Mouse (Mus musculus) R1 (cell line): ENCODE measurements around the gene Zc3h10.

Source experiments
- DNase-seq: peaks from one replicate; pipeline ENCODE4 v3.0.0-alpha.2; 2018; ENCODE audit warnings: low read depth, low spot score

The Zc3h10 gene

DNA sequence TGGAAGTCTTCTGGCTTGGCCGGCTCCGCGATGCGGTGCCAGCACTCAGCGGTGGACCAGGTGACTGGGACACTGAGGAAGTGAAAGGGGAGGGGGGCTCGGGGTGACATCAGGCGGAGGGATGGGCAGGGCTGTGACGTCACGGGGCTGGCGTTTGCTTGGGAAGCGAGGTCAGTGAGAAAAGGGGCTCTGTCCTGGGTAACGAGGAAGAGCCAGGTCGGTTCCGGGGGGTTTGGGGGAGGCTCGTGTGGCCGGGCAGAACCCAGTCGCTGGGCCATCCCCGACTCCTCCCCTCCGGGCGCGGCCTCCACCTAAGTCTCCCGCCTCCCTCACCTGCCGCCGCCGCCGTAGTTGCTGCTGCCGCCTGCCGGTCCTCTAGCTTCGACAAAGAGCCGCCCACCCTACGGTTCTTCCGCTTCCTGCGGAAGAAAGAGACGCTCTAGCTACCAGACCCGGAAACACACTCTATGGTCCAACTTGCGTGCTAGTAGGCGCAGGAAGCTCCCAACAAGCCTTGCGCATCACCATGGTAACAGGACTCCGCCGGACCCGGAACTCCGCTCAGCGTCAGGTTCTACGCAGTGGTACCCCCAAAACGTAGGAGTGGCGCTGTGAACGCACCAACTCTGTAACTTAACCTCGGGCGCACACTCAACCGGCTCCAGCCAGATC, at the start of gene Zc3h10:
Gene Zc3h10 (minus strand): TSS at position 414 of the 672 bp plus-strand sequence.
- peak; percentile 99 for DNase-seq

DNA sequence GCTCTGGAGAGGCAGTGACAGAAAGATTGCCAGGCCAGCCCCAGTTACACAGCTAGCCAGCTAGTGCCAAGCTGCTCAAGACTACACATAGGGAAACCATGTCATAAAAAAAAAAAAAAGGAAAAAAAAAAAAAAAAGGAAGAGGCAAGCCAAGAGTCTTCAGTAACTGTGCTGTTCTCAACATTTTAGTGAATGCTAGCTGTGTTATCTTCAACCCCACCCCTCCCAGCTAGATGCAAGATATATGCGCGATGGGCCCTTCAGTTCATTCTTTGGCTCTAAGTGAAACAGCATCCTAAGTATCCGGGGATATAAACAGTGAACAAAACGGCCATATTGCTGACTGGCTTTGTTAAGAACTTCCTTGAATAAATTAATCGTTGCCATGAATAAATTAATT, 45.2 kb upstream of the Zc3h10 start:
- no peak for DNase-seq

DNA sequence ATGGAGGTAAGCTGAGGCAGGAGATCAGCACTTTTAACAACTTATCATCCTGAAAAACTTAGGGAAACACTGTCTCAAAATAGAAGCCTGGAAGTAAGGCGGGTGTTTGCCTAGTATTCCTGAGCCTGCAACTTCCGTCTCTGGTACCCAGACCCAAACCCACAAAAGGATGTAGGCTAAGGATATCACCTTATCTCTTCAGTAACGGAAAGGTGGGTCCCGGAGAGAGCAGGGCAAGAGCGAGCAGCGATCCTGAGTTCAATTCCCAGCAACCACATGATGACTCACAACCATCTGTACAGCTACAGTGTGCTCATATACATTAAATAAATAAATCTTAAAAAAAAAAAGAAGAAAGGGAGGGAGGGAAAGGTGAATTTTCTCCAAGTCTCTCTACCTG, 43.9 kb upstream of the Zc3h10 start:
- DNase-seq: no peak

DNA sequence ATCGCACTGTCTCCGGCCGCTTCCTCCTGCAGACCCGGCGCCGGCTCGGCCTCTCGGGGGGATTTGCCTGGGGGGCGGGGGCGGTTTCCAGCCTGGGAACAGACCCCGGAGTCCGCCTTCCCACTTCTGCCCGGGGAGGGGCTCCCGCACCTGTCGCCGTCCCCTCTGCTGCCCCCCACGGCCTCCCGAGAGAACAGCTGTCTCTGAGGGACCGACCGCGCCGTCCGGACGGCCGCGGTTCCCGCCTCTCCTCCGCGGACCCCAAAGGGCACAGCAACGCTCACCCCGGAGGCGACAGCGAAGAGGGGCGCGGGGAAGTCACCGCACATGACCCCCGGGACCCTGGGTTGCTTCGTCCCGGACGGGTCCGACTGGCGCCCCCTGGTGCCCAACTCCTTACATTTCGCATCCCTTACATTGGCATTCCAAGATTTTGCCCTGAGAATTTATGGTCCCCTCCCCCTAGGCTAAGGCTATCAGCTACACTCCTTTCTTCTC, 42.7 kb upstream of the Zc3h10 start:
- DNase-seq: peak; percentile 90

DNA sequence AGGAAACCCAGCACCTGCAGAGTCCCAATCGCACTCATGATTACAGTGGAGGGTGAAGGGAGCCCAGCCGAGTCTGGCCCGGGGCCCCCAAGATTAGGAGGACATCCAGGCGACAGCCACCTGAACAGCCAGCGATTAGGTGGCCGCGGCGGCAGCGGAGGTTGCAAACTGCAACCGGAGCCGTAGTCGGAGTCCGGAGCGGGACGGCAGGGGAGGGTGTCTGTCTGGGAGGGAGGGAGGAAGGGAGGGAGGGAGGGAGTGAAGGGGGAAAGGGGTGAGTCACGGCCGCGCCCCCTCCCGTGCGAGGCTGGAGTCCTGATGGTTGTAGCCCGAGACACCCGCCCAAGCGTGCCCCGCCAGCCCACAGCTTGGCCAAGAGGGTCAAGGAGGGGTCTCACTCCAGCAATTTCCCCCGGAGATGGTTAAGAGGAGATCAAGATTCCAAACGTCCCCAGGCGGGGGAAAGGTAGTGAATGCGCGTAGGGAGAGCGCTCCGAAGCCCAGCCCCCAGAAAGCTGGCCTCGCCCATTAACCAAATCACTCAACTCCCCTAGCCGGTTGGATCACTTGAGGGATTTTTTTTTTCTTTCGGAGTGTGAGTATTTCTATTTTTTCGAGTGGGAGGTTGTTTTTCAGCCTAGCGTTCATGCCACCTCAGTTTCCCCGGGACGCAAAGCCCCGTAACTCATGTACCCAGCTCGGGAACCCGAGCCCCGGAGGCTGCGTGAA, 42.1 kb upstream of the Zc3h10 start, which contains the start of gene Erbb3:
Gene Erbb3 (minus strand): TSS at position 189 of the 729 bp plus-strand sequence.
- DNase-seq: peak; percentile 93

DNA sequence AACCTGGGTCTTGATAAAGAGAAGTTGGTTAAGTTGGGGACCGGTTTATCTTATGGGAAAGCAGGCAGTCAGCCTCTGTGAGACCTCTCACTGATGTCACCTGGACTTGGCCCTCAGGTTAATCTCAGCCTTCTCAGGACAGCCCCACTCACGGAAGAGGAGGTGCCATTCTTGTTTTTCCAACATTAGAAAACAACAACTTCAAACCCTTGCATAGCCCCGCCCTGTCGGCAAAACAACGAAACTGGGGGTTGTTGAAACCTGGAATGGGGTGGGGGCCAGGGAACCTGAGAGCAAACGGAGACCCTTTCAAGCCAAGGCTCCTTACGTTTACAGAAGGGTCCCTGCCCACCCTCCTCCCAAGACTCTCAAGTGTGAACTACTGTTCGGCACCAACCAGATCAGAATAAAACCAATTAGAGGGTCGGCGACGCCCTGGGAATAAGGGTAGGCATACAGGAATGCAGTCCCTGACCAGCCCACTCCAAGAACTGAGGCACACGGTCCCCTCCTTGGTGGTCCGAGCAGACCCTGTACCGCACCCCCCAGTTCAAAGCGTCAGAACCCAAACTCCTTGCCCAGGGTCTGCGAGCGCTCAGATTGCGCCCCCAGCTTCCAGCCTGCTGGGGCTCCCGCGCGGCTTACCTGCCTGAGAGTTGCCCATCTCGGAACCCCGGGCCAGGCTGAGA, 41.3 kb upstream of the Zc3h10 start:
- DNase-seq: peak; percentile 35

DNA sequence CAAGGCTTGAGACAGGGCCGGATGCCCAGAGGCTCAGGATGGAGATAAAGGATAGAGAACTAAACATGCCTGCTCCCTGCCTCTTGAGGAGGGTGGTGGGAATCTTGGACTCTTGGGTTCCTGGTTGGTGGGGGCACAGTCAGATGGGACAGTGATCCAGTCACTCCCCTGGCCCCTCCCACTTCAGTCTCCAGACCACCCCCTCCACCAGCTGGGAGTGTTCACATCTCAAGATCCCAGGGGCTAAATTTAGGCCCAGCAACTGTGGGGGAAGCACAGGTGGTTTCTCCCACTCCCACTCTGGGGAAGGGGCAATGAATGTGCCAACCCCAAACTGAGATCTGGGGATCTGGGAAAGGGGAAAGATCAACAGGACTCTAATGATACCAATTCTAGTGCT, 40.6 kb upstream of the Zc3h10 start:
- no peak for DNase-seq

DNA sequence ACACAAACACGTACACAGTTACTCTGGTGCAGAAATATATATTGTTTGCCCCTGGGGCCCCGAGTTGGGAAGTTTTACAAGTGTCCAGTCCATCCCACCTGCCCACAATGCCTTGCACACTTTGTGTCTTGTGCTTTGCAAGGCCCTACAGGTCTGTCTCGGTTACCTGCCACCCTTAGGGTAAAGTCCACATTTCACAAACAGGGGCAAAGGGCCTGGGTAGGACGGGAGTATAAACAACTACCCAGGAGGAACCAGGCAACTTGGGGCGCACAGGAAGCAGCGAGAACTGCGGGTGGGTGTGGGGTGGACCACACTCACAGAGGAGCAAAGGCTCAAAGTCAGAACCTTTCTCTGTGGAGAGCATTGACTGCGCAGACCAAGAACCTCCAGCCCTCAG, 40.1 kb upstream of the Zc3h10 start:
- no peak for DNase-seq

DNA sequence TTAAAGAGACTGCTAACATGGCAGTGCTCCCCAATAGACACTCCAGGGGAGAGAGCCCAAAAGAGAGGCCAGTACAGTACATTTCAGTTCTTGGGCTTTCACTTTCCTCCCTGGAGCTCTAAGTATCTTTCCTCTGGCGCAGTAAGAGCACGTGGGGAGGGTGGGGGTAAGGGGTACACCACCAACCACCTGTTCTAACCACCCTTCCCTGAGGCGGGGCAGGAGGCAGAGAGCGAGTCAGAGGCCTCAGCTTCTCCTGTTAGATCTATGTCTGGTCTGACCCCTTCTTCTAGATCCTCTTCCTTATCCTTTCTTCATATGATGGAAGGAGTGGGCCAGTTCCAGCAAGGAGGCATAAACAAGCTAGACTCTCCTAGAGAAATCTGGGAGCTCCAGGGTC, 39.5 kb upstream of the Zc3h10 start:
- no peak for DNase-seq

DNA sequence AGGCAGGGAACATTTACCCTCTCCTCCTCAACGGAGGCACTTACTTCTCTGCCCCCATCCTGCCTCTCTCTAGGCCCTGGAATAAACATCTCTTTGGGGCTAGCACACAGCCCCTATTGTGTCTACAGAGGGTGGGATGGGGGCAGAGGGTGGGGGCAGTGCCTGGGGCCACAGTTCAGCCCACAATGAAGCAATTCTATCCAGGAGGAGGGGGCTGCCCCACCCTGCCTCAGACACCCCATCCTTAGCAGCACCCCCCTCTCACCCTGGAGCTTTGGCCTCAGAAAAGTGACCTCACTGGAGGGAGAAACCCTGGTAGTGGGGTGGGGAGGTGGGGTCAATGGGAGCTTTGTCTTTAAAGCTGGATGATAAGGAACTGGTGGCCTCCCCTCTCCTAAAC, 39.0 kb upstream of the Zc3h10 start:
- DNase-seq: no peak

DNA sequence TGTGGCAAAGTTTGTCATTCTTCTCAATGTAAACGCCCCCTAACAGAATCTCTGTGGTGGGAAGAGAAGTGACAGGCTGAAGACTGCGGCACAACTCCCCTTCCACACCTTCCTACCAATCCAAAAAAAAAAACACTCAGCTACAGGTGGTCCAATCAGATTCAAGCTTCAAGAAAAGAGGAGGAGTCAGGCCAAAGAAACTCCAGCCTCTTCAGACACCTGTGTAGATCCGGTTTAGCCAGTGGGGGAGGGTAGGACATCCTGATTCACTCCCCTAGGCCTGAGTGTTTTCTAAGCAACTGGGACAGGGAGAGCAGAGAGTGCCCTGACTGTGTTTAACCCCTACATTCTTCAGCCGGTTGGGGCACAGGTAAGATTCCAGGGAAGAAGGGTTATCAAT, 36.8 kb upstream of the Zc3h10 start:
- peak; percentile 98 for DNase-seq

DNA sequence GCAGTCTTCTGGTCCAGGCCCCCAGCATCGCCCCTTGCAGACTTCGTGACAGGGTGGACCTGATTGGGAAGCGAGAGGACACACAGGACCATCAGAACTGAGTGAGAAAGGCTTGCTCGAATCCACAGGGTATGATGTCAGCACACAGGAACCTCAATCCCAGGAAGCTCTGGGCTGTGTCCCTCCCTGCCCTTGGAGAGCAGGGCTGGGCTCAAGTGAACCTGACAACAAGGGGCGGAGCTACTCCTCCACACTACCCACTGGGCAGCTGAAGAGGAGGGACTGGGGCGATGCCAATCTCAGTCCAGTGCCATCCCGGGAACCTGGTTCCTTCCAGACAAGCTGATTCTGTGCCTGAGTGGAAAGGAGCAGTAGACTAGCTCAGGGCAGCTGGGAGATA, 36.1 kb upstream of the Zc3h10 start:
- DNase-seq: peak; percentile 72

DNA sequence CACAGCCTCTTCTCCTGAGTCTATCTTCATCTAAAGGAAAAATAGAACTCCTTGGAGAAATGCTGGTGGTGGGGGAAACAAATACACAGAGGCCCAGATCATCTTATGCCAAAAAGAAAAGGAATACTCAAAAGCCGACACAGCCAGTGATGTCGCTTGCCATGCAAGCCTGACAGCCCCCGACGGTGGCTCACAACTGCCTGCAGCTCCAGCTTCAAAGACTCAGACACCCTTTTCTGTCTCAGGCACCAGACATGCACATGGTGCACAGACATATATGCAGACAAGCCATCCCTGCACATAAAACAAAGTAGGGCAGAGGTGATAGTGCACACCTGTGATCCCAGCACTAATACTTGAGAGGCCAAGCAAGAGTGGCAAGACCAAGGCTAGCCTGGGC, 32.2 kb upstream of the Zc3h10 start:
- no peak for DNase-seq

DNA sequence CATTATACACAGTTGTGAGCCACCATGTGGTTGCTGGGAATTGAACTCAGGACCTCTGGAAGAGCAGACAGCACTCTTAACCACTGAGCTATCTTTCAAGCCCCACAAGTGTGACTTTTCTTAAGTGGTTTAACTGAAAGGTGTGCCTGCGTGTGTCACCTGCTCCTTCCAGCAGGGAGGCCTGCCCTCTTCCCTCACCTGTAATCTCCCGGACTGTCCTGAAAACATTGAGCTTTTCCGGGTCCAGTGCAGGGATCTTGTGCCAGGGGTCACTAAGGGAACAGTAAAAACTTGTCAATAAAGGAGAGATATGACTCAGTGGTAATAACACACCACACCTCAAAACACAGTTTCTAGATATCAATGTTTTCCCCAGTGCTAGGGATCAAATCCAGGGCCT, 31.7 kb upstream of the Zc3h10 start:
- DNase-seq: no peak

DNA sequence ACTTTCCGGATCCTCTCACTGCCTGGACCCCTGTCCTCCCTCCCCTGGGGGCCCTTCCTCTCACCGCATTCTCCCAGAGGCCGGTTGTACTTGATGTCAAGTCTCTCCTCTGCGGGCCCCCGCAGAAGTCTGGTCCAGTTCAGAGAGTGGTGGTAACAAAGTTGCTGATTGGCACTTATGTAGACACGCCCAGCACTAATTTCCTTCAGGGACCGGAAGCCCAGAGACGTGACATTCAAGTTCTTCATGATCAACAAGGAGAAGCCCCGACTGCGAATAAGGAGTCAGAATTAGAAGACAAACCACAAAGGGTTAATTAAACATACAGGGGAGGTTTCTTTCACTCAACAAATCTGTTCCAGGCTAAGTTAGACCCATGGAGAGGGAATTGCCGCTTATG, 30.8 kb upstream of the Zc3h10 start:
- DNase-seq: peak; percentile 53

DNA sequence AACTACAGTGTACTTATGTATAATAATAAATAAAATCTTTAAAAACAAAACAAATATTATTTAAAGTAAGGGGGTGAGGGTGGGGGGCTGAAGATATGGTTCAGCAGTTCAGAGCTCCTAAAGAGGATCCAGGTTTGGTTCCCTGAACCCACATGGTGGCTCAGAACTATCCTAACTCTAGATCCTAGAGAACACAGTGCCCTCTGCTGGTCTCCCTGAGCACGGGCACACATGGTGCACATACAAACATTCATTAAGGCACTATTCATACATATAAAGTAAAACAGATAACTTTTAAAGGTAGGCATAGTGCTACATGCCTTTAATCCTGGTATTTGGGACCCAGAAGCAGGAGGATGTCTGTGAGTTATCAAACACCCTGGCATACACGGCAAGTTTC, 27.5 kb upstream of the Zc3h10 start:
- DNase-seq: peak; percentile 84

DNA sequence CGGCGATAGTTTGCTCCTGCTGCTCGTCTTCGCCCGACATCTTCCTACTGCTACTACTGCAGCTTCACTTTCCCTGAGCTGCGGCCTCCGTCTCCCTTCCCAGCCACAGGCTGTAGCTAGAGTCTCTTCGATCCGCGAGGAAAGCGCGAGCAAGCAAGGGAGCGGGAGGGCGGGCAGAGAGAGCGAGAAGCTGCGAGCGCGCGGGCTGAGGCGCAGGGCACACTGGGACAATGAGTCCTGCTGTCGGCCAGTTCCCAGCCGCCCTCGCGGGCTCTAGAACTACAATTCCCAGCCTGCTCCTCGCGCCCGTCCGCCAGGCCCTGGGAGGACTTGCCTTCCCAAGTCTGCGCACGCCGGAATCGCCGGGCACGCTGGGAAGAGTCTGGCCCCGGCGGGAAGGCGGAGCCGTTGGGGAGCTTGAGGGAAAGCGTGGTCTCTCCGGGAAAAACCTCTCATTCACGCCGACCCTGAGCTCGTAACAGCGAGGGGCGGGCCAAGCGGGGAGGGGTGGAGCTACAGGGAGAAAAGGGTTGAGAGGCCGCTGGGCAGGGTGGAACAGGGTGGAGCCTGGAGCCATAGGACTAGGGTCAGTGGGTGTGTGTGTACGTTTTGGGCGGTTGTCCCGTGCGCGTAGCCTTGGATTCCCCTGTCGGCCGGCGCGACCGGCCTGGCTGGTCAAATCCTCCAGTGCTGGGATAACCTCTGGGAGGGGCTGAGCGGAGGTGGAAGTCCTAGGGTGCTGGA, 18.4 kb upstream of the Zc3h10 start, which contains the start of gene Pa2g4:
Gene Pa2g4 (minus strand): TSS at position 200 of the 744 bp plus-strand sequence.
- peak; percentile 100 for DNase-seq

DNA sequence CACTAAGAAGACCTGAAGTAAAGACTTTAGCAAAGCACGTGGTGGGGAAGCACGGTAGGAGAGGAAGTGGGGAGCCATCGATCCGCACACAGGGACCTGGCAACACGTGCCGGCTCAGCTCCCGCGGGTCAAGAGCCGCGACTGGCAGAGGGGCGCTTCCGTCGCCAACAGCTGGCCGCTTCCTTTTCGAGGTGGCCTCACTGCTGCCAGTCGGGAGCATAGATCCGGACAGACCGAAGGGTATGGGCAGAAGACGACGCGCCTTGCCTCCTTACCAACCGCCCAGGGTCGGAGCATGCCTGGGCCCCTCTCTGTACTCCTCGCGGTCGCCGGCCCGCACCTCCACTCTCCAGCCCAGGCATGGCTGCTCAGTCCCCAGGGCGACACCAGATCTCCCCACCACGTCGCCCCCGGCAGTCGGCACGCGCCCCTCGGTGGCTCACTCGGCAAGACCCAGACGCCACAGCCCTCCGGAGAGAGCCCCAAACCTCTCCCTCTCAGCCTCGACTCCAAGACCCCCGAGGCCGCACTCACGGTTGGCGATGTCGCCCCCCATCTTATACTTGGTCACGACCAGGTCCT, 17.7 kb upstream of the Zc3h10 start:
- DNase-seq: peak; percentile 42

DNA sequence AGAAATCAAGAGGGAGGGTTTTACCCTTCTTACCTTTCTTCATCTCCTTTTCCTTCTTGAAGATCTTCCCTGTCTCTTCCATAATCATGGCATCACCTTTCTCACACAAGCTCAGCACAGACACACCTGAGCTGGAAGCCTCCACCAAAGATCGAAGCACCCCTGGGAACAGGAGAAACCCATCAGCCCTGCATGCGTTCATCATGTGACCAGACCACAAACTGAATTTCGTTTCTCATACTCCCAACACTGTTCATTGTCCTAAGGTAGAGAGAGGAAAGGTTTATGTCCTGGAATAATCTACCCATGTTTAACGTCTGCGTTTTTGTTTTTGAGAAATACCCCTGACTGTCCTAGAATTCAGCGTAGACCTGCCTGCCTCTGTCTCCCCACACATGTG, 16.0 kb upstream of the Zc3h10 start:
- DNase-seq: no peak

DNA sequence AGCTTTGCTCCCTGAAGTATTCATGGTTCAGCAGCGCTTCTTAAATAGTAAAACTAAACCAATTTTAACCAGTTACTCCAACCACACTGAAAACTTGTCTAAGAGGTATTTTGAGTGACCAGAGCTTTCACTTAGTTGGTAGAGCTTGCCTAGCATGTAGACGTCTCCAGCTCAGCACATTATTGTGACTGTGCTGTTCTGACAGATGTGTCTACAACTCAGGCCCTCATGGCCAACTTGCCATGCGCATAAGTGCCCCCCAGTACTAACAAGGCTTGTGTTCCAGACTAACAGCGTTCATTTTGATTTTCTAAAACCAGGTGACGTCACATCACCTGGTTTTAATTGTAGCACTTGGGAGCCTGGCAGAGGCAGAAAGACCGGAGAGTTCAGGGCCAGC, 9.4 kb upstream of the Zc3h10 start:
- DNase-seq: no peak

DNA sequence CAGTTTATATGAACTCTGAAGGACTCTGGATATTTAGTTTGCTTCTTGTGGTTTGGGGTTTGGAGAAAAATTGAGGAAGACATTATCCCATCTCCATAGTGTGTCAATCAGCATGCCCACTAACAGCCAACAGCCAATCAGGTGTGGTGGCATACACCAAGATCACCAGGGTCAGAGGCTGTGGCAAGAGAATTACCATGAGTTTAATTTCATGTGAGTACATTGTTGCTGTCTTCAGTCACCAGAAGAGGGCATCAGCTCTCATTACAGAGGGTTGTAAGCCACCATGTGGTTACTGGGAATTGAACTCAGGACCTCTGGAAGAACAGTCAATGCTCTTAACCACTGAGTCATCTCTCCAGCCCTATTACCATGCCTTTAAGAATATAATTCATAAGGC, 8.7 kb upstream of the Zc3h10 start:
- DNase-seq: peak; percentile 82
